Mouse (Mus musculus) lung, postnatal 0 days (tissue): ENCODE measurements at regions not wholly inside any gene's neighbourhood (a gene's known extent, or its start where the extent isn't known, plus 50 kb on each side); places are given as distances from the start of the nearest gene placed in this dataset.
A peak's percentile ranks its signal among the peaks of the same experiment; 100 is the strongest.

ENCODE experiments used
- ATAC-seq: fragments of 200-750 bp; cut with Nextera tagmentation; 2 replicates; pipeline ENCODE4 v1.8.0; 2017; ENCODE audit warnings: moderate library complexity
- DNase-seq: peaks from one replicate; pipeline ENCODE4 v3.0.0-alpha.2; 2016; ENCODE audit warnings: low spot score
- H3K27ac ChIP-seq: fragments of 300-500 bp; sonication (generic); 2 replicates; pipeline ENCODE4 v1.5.1; 2014; ENCODE audit warnings: antibody characterized with exemption, mild to moderate bottlenecking, low read length, mixed read lengths
- H3K27me3 ChIP-seq: fragments of 300-500 bp; sonication (generic); replicated peaks from 2 replicates; pipeline ENCODE4 v1.6.1; 2014; ENCODE audit warnings: low read length, mixed read lengths; ENCODE audit not compliant: insufficient read depth
- H3K36me3 ChIP-seq: fragments of 300-500 bp; sonication (generic); 2 replicates; pipeline ENCODE4 v1.6.1; 2014; ENCODE audit warnings: low read length, mixed read lengths; ENCODE audit not compliant: insufficient read depth
- H3K4me1 ChIP-seq: fragments of 300-500 bp; sonication (generic); 2 replicates; pipeline ENCODE4 v1.6.1; 2014; ENCODE audit warnings: antibody characterized with exemption, low read depth, low read length, mixed read lengths; ENCODE audit not compliant: insufficient read depth
- H3K4me2 ChIP-seq: fragments of 300-500 bp; sonication (generic); replicated peaks from 2 replicates; pipeline ENCODE4 v1.6.1; 2014; ENCODE audit warnings: low read depth, mild to moderate bottlenecking, low read length, moderate library complexity, mixed read lengths
- H3K4me3 ChIP-seq: fragments of 300-500 bp; sonication (generic); 2 replicates; pipeline ENCODE4 v1.5.1; 2014; ENCODE audit warnings: low read depth, low read length
- H3K9ac ChIP-seq: fragments of 300-500 bp; sonication (generic); replicated peaks from 2 replicates; pipeline ENCODE4 v1.6.1; 2014; ENCODE audit warnings: low read depth, mild to moderate bottlenecking
- H3K9me3 ChIP-seq: fragments of 300-500 bp; sonication (generic); 2 replicates; pipeline ENCODE4 v1.6.1; 2016; ENCODE audit warnings: low read length, mixed read lengths
- CTCF ChIP-seq: IDR thresholded peaks from 2 replicates; pipeline ENCODE4 v1.5.1; 2016; ENCODE audit warnings: antibody characterized with exemption, mild to moderate bottlenecking
- EP300 ChIP-seq: IDR thresholded peaks from 2 replicates; pipeline ENCODE4 v1.6.1; 2016; ENCODE audit warnings: antibody characterized with exemption, mild to moderate bottlenecking, control low read depth
- WGBS: fragments of 180-500 bp; shearing (Covaris S2); extraction: QIAGEN DNeasy Blood & Tissue Kit; methylation state at CpG from one replicate; pipeline ENCODE4 v1.1.7; 2014; 5-methylcytosine and 5-hydroxymethylcytosine counted together

DNA sequence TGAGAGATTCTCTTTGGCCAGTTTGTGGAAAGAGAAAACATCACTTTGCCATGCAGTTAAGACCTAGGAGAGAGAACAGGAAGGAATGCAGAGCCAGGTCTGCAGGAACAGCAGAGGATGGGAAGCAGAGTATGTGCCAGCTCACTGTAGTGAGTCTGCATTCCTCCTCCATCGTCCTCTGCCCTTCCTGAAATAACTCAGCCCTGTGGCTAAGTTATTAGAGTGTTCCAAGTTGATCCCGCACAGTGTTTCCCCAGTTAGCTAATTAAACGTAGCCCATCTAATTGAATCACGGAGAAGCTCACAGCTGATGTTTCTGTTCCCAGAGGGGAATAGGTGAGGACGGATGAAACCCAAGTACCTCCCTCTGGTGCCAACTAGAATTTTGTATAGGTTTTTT is 142.3 kb upstream of the Rack1 start:
- WGBS = 69% methylated on average over 5 of the region's 5 CpGs

DNA sequence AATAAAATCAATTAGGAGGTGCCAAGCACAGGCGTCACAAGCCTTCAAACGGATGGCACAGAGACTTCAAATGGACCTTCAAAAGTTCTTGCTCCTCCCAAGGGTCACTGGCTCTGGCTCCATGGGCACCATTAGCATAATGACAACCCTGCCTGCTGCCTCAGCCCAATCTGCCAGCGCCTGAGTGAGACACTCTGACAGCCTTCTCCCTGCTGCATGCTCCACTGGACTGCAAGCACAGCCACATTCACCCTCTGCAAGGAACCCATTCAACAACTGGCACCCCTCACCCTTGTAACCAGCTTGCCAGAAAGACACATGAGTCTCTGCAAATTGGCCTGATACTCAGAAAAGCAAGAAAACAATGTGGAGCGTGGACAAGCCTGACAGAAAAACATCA is 138.5 kb upstream of the Rack1 start:
- Histone ChIP-seq H3K4me2 (no peak overlapping the region), H3K9me3 (no peaks in the 10 kb centered on the region), H3K27ac (no peak overlapping the region), H3K27me3 (no peaks in the 10 kb centered on the region), H3K36me3 (no peaks in the 10 kb centered on the region), H3K4me3 (no peak overlapping the region), H3K9ac (no peak overlapping the region), H3K4me1 (no peaks in the 10 kb centered on the region)
- no peak for ATAC-seq
- DNase-seq = no peak
- 53% methylated on average over 4 of the region's 4 CpGs for WGBS
- TF ChIP-seq CTCF (no peak), EP300 (no peak)

More for the DNA sequence above, 142.3 kb upstream of the Rack1 start:
- Histone ChIP-seq H3K9ac (no peak overlapping the region), H3K27ac (no peak overlapping the region), H3K4me2 (no peak overlapping the region), H3K4me3 (no peak overlapping the region), H3K36me3 (no peaks in the 10 kb centered on the region), H3K27me3 (no peaks in the 10 kb centered on the region), H3K9me3 (no peaks in the 10 kb centered on the region), H3K4me1 (no peaks in the 10 kb centered on the region)
- no peak for ATAC-seq
- no peak for DNase-seq
- TF ChIP-seq CTCF = no peak
- no peak for TF ChIP-seq EP300

DNA sequence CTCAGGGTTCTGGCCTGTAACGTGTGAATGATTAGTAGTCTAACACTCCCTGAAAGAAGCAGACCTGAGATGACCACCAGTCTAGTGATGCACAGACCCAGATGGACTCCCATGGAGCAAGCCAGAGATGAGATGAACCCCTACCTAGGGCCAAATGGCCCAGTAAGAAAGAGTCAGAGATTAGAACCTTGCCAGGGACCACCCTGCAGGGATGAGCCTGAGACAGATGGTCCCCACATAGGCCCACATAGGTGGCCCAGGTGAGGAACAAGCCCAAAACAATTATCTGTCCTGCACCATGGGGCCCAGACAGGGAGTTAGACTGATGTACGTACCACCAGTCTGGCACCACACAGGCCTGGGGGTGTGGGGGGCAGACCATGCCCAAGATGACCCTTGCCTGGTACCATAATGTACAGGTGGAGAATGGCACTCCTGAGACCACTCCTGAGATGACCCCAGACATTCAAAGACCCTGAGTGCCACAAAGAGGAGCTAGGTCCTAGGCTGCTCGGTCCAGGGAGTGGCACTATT is 115.3 kb upstream of the Rack1 start:
- Histone ChIP-seq H3K36me3 (no peaks in the 10 kb centered on the region), H3K4me3 (no peak overlapping the region), H3K4me2 (no peak overlapping the region), H3K27me3 (no peaks in the 10 kb centered on the region), H3K27ac (no peak overlapping the region), H3K9me3 (no peaks in the 10 kb centered on the region), H3K4me1 (no peaks in the 10 kb centered on the region), H3K9ac (no peak overlapping the region)
- WGBS = 69% methylated on average over 3 of the region's 3 CpGs
- ATAC-seq (no peak), DNase-seq (no peak)
- TF ChIP-seq EP300 (no peak), CTCF (no peak)

DNA sequence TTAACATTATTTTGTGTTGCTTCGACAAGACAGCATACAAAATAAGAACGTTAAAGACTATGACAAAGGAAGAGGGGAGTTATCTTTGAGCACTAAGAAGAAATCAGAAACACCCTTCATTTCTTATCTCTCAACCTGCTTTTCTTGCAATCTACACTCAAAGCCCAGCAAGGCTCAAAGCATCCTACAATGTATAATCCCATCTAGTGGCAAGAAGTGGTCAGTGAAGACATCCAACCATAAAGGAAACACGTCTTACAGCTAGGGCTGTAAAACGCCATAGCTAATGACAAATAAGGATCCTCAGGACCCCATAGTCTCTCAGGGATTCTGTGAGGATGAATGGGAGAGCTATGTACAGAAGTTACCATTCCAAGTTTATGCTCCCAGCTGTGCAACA is 110.1 kb upstream of the Rack1 start:
- DNase-seq (no peak), ATAC-seq (no peak)
- Histone ChIP-seq H3K4me2 (no peak overlapping the region), H3K27ac (no peak overlapping the region), H3K27me3 (no peaks in the 10 kb centered on the region), H3K4me3 (no peak overlapping the region), H3K9me3 (no peaks in the 10 kb centered on the region), H3K4me1 (no peaks in the 10 kb centered on the region), H3K36me3 (no peaks in the 10 kb centered on the region), H3K9ac (no peak overlapping the region)
- 55% methylated on average over 4 of the region's 4 CpGs for WGBS
- TF ChIP-seq CTCF (no peak), EP300 (no peak)

DNA sequence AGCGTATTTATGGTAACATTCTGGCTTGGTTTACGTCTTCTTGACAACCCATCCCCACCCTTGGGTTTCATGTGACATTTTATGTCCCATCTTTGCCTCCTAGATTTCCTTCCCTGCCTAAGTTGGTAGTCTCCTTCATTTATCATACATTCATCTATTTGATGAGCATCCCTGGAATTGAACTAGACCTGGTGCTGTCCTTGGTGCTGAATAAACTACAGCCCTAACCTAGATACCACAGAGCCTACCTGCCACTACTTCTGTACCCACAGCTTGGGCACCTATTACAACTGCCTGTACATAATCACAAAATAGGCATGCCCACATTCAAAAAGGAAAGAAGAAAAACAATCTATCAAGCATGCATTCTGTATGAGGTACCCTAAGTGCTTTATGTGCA is 103.8 kb upstream of the Rack1 start:
- no peak overlapping the region for H3K4me2 ChIP-seq
- H3K27ac ChIP-seq = no peak overlapping the region
- TF ChIP-seq EP300 (no peak), CTCF (no peak)
- H3K36me3 ChIP-seq = no peaks in the 10 kb centered on the region
- no peak overlapping the region for H3K9ac ChIP-seq
- DNase-seq (peak; percentile 30), ATAC-seq (no peak)
- H3K27me3 ChIP-seq = no peaks in the 10 kb centered on the region
- no peaks in the 10 kb centered on the region for H3K9me3 ChIP-seq
- H3K4me1 ChIP-seq = no peaks in the 10 kb centered on the region
- H3K4me3 ChIP-seq = no peak overlapping the region
- 89% methylated on average over 2 of the region's 2 CpGs for WGBS

DNA sequence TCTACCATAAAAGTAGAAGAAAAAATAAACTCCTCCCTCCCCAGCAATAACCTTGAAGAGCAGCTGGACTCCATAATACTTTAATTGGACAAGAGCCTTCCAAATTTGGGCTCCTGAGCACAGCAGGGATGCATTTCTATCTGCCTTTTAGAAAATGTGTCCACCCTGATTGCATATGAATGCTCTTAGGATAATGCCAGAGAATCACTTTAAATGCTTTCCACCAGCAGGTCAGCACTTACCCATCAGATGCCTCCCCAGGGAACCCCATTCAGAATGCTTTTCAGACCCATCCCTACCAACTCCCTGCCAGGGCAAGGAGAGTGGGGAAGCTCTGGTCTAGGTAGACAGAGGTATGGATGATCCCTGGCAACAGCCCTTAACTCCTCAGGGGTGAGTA is 102.9 kb upstream of the Rack1 start:
- no peak overlapping the region for H3K4me2 ChIP-seq
- no peak for ATAC-seq
- no peak for TF ChIP-seq EP300
- TF ChIP-seq CTCF = no peak

DNA sequence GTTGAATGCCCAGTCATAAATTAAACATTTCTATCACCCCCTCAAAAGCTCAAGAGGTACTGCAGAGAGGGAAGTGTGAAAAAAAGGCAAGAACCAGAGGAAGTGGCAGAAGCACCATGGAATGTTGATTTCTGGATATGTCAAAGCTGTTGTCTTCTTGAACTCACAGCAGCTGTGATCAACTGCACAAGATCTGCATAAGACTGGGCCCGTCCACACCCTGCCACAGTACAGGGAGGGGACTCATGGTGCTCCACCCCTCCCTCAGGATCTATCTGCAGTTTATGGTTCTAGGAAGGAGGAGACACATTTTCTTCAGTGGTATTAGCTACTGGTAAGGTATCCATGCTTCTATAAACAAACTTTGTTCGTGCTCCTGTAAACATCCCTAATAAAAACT is 92.9 kb upstream of the Rack1 start:
- Histone ChIP-seq H3K36me3 (no peaks in the 10 kb centered on the region), H3K4me1 (no peaks in the 10 kb centered on the region), H3K27ac (no peak overlapping the region), H3K9me3 (no peaks in the 10 kb centered on the region), H3K4me3 (no peak overlapping the region), H3K4me2 (no peak overlapping the region), H3K27me3 (no peaks in the 10 kb centered on the region), H3K9ac (no peak overlapping the region)
- no peak for TF ChIP-seq EP300
- no peak for TF ChIP-seq CTCF
- 50% methylated on average over 2 of the region's 2 CpGs for WGBS
- DNase-seq (no peak), ATAC-seq (no peak)

More for the DNA sequence above, 102.9 kb upstream of the Rack1 start:
- Histone ChIP-seq H3K9ac (no peak overlapping the region), H3K27ac (no peak overlapping the region), H3K36me3 (no peaks in the 10 kb centered on the region), H3K9me3 (no peaks in the 10 kb centered on the region), H3K4me3 (no peak overlapping the region), H3K4me1 (no peaks in the 10 kb centered on the region), H3K27me3 (no peaks in the 10 kb centered on the region)
- no peak for DNase-seq
